In genomic region chr5:144040720-144041364, GRCm38 (mm10) we compare ENCODE assay signal across 8 mouse cellular contexts. TPM values are rescaled to one million over a fixed set of nuclear protein-coding genes. Genes with fewer than 3 reads are reported as not detected.
DNase-seq lines count a peak whose midpoint lies in the region; ATAC-seq lines count a peak whose summit lies in the region.

No protein-coding gene starts in this region.

- no peak overlapping the region for H3K27ac ChIP-seq in midbrain, embryonic 11.5 days (ENCODE audit: low read depth, low read length)
- no peak overlapping the region for H3K27ac ChIP-seq in midbrain, embryonic 16.5 days (ENCODE audit: low read length)
- H3K27ac ChIP-seq in limb, embryonic 15.5 days = no peak overlapping the region

- 0 out of 2 replicates have a peak, but pooled peaks cover 2% of the 10 kb centered on the region for H3K9me3 ChIP-seq in midbrain, embryonic 11.5 days (ENCODE audit: control insufficient read depth, low read length)
- no peaks in the 10 kb centered on the region for H3K9me3 ChIP-seq in midbrain, embryonic 16.5 days (replicated peaks; ENCODE audit: control insufficient read depth, low read length, poor library complexity, severe bottlenecking)
- no peaks in the 10 kb centered on the region for H3K9me3 ChIP-seq in limb, embryonic 15.5 days

- H3K36me3 ChIP-seq in midbrain, embryonic 11.5 days (ENCODE audit: control insufficient read depth, insufficient read depth, low read length) = no peaks in the 10 kb centered on the region
- no peaks in the 10 kb centered on the region for H3K36me3 ChIP-seq in midbrain, embryonic 16.5 days (ENCODE audit: control insufficient read depth, insufficient read depth, low read length)
- H3K36me3 ChIP-seq in limb, embryonic 15.5 days = no peaks in the 10 kb centered on the region
- H3K36me3 ChIP-seq in splenic B cell, adult 2 months (ENCODE audit: control insufficient read depth, insufficient read depth, low read length, poor library complexity, severe bottlenecking) = no peaks in the 10 kb centered on the region

- no peak for ATAC-seq in midbrain, embryonic 11.5 days (ENCODE audit: low FRiP score)
- no peak for ATAC-seq in midbrain, embryonic 16.5 days
- no peak for ATAC-seq in limb, embryonic 15.5 days (ENCODE audit: insufficient number of reproducible peaks, low FRiP score, low TSS enrichment, low read depth)

- no peaks in the 10 kb centered on the region for H3K27me3 ChIP-seq in midbrain, embryonic 11.5 days (ENCODE audit: control insufficient read depth, insufficient read depth, low read length)
- H3K27me3 ChIP-seq in midbrain, embryonic 16.5 days (ENCODE audit: control insufficient read depth, insufficient read depth, low read depth, low read length) = no peaks in the 10 kb centered on the region
- H3K27me3 ChIP-seq in limb, embryonic 15.5 days = no peaks in the 10 kb centered on the region
- no peaks in the 10 kb centered on the region for H3K27me3 ChIP-seq in splenic B cell, adult 2 months (ENCODE audit: control insufficient read depth, insufficient read depth, low read length, poor library complexity, severe bottlenecking)

- peak; percentile 97 for DNase-seq in midbrain, embryonic 11.5 days (ENCODE audit: low spot score, missing footprints)
- DNase-seq in cerebellum, postnatal 14 days = peak; percentile 85 to 89
- peak; percentile 39 to 49 for DNase-seq in gastrocnemius, postnatal 36 days
- DNase-seq in kidney, adult 9 months = peak; percentile 80
- DNase-seq in natural killer cell, adult 2 months (ENCODE audit: low spot score in 2 of 2) = peak; percentile 53 to 75
- peak; percentile 83 for DNase-seq in splenic B cell, adult 2 months (ENCODE audit: low read depth, low spot score)

- H3K4me2 ChIP-seq in midbrain, embryonic 11.5 days = no peak overlapping the region
- no peak overlapping the region for H3K4me2 ChIP-seq in midbrain, embryonic 16.5 days (ENCODE audit: low read length)
- H3K4me2 ChIP-seq in limb, embryonic 15.5 days = peak overlapping the region; percentile 22; the same call in 1 of the 2 replicates

- no peak overlapping the region for H3K9ac ChIP-seq in midbrain, embryonic 11.5 days (ENCODE audit: low read length)
- no peak overlapping the region for H3K9ac ChIP-seq in midbrain, embryonic 16.5 days (ENCODE audit: low read depth, low read length)
- H3K9ac ChIP-seq in limb, embryonic 15.5 days = no peak overlapping the region

- H3K4me3 ChIP-seq in midbrain, embryonic 11.5 days (ENCODE audit: low read depth, low read length) = no peak overlapping the region
- H3K4me3 ChIP-seq in midbrain, embryonic 16.5 days (ENCODE audit: low read depth, low read length) = no peak overlapping the region
- H3K4me3 ChIP-seq in limb, embryonic 15.5 days = no peak overlapping the region

- no peaks in the 10 kb centered on the region for H3K4me1 ChIP-seq in midbrain, embryonic 11.5 days (ENCODE audit: control insufficient read depth, insufficient read depth, low read length)
- H3K4me1 ChIP-seq in midbrain, embryonic 16.5 days (ENCODE audit: control insufficient read depth, insufficient read depth, low read length) = no peaks in the 10 kb centered on the region
- no peaks in the 10 kb centered on the region for H3K4me1 ChIP-seq in limb, embryonic 15.5 days

- intact Hi-C loops in gastrocnemius, postnatal 36 days (cut with DNase I) = loop anchor here (1.0 to 5.0 kb wide), 2 partner anchors 113 to 171 kb away; no protein-coding TSS in a partner anchor

- WGBS in midbrain, embryonic 11.5 days = 49% methylated on average over 11 of the region's 11 CpGs
- 44% methylated on average over 11 of the region's 11 CpGs for WGBS in midbrain, embryonic 16.5 days
- 49% methylated on average over 11 of the region's 11 CpGs for WGBS in limb, embryonic 15.5 days

RNA-seq across cellular contexts. Expression of gene Ocm, which starts 14.4 kb away (rescaled TPM):
- polyA plus RNA-seq in midbrain, embryonic 11.5 days (2014; fragmentation: Nextera tagmentation; extraction: Ambion mirVana) = not detected in 2 replicates
- not detected in 2 replicates for polyA plus RNA-seq in midbrain, embryonic 16.5 days (2015; fragmentation: Nextera tagmentation; extraction: Ambion mirVana)
- total RNA-seq in gastrocnemius, postnatal 36 days (2021) = not detected
- polyA plus RNA-seq in limb, embryonic 15.5 days (2015; fragmentation: Nextera tagmentation; extraction: Ambion mirVana) = 0.40 and 0.68 TPM in 2 replicates

RNA-seq across cellular contexts. Expression of gene Ccz1, which starts 26.2 kb away (rescaled TPM):
- 125 and 131 TPM in 2 replicates for polyA plus RNA-seq in midbrain, embryonic 11.5 days (2014; fragmentation: Nextera tagmentation; extraction: Ambion mirVana)
- polyA plus RNA-seq in midbrain, embryonic 16.5 days (2015; fragmentation: Nextera tagmentation; extraction: Ambion mirVana) = 82.5 and 82.7 TPM in 2 replicates
- 10 to 100 TPM; 35.4 to 37.0 TPM for total RNA-seq in gastrocnemius, postnatal 36 days (2021)
- 63.2 and 66.8 TPM in 2 replicates for polyA plus RNA-seq in limb, embryonic 15.5 days (2015; fragmentation: Nextera tagmentation; extraction: Ambion mirVana)

RNA-seq across cellular contexts. Expression of gene Lmtk2, which starts 59.4 kb away (rescaled TPM):
- polyA plus RNA-seq in midbrain, embryonic 11.5 days (2014; fragmentation: Nextera tagmentation; extraction: Ambion mirVana) = 4.7 and 4.8 TPM in 2 replicates
- 9.0 and 9.3 TPM in 2 replicates for polyA plus RNA-seq in midbrain, embryonic 16.5 days (2015; fragmentation: Nextera tagmentation; extraction: Ambion mirVana)
- total RNA-seq in gastrocnemius, postnatal 36 days (2021) = 10 to 100 TPM; 19.4 to 19.8 TPM
- polyA plus RNA-seq in limb, embryonic 15.5 days (2015; fragmentation: Nextera tagmentation; extraction: Ambion mirVana) = 3.2 and 3.5 TPM in 2 replicates

Comparison
In these comparisons a context has a peak if more than half of its experiments do, and no peak if none do; other contexts are left out.
1. DNase-seq: peak in every context shown above with its lines; median percentile 97 in midbrain, embryonic 11.5 days; 87 in cerebellum, postnatal 14 days; 83 in splenic B cell, adult 2 months; 80 in kidney, adult 9 months; 64 in natural killer cell, adult 2 months; 44 in gastrocnemius, postnatal 36 days.